In genomic region chr13:93840146-93840545, GRCm38 (mm10) we compare ENCODE assay signal across 10 mouse cellular contexts.
DNase-seq lines count a peak whose midpoint lies in the region; ATAC-seq and TF ChIP-seq lines count a peak whose summit lies in the region.
"Had no signal": no experiment of that assay in that cellular context is flagged by ENCODE, and none has a peak within 500 bp of the region (broad histone marks: within the 10 kb centered on the region; RNA-seq: fewer than 3 reads in every experiment).

No protein-coding gene starts in this region.

- WGBS in hindbrain, embryonic 12.5 days: 54% methylated on average over 2 of the region's 2 CpGs
- WGBS in cerebellum, adult 2 months: 91% methylated on average over 2 of the region's 2 CpGs

- H3K27me3 ChIP-seq in hindbrain, embryonic 12.5 days: no peaks in the 10 kb centered on the region
- no peaks in the 10 kb centered on the region for H3K27me3 ChIP-seq in cerebellum, adult 2 months (ENCODE audit: control insufficient read depth, insufficient read depth, low read length)

- no peak for TF ChIP-seq POLR2A in cerebellum, adult 2 months (IDR thresholded peaks at IDR 0.05; ENCODE audit: borderline replicate concordance, insufficient read depth, low read length)

- H3K36me3 ChIP-seq in hindbrain, embryonic 12.5 days: no peaks in the 10 kb centered on the region

- peaks cover 19% of the 10 kb centered on the region for H3K4me1 ChIP-seq in hindbrain, embryonic 12.5 days
- H3K4me1 ChIP-seq in cerebellum, adult 2 months (ENCODE audit: control insufficient read depth, insufficient read depth, low read length): peaks cover 7% of the 10 kb centered on the region

- no peak for ATAC-seq in hindbrain, embryonic 12.5 days (ENCODE audit: low FRiP score)

- no peak overlapping the region for H3K9ac ChIP-seq in hindbrain, embryonic 12.5 days

- no peak overlapping the region for H3K4me3 ChIP-seq in hindbrain, embryonic 12.5 days
- no peak overlapping the region for H3K4me3 ChIP-seq in cerebellum, adult 2 months (replicated peaks; ENCODE audit: insufficient read depth, low read depth, low read length)

- H3K27ac ChIP-seq in hindbrain, embryonic 12.5 days: peak overlapping the region; percentile 69; the same call in 1 of the 2 replicates
- no peak overlapping the region for H3K27ac ChIP-seq in cerebellum, adult 2 months (ENCODE audit: insufficient read depth, low read length)

- DNase-seq in gastrocnemius, adult 18-20 months (ENCODE audit: low spot score): peak; percentile 36
- no peak for DNase-seq in gastrocnemius, postnatal 4 days (ENCODE audit: low spot score in 2 of 2)
- DNase-seq in ovary, adult 18-20 months (ENCODE audit: low spot score): peak; percentile 75
- no peak for DNase-seq in ovary, postnatal 10 days (ENCODE audit: low spot score)
- DNase-seq in testis, postnatal 10 days (ENCODE audit: low spot score): no peak
- no peak for DNase-seq in spleen, postnatal 36 days (ENCODE audit: low spot score in 2 of 2)
- DNase-seq in cerebellum, adult 2 months: no peak
- DNase-seq: embryo, embryonic 11 days; layer of hippocampus, postnatal 36 days had no signal

- no peak for TF ChIP-seq CTCF in cerebellum, adult 2 months (IDR thresholded peaks at IDR 0.05; ENCODE audit: borderline replicate concordance, insufficient read depth, low read depth, low read length)

- no peak overlapping the region for H3K4me2 ChIP-seq in hindbrain, embryonic 12.5 days (replicated peaks)

- peaks cover 3% of the 10 kb centered on the region for H3K9me3 ChIP-seq in hindbrain, embryonic 12.5 days (replicated peaks)

Comparison
In these comparisons a context has a peak if more than half of its experiments do, and no peak if none do; other contexts are left out.
1. DNase-seq: peak in gastrocnemius, adult 18-20 months (single experiment) and ovary, adult 18-20 months (single experiment); none in gastrocnemius, postnatal 4 days (0 of 2), ovary, postnatal 10 days (single experiment), testis, postnatal 10 days (single experiment), spleen, postnatal 36 days (0 of 2) and cerebellum, adult 2 months (0 of 2).